Mouse (Mus musculus): ENCODE measurements around the gene Tfcp2l1.

GRCm38 (mm10) chr1:118648015-118648414 is 20.3 kb downstream of the Tfcp2l1 start:
- no peak for TF ChIP-seq ZMIZ1 (IDR thresholded peaks at IDR 0.05; ENCODE audit: low read depth, low read length)
- no peak for TF ChIP-seq MAZ (IDR thresholded peaks at IDR 0.05; ENCODE audit: low read depth, low read length)
- TF ChIP-seq EP300 (IDR thresholded peaks at IDR 0.05; ENCODE audit: low read length), result no peak
- TF ChIP-seq CTCF (conservative IDR thresholded peaks at IDR 0.05 in 1 of 2, IDR thresholded peaks at IDR 0.05 in 1 of 2; ENCODE audit: low read depth in 2 of 2, low read length in 2 of 2), result no peak
- TF ChIP-seq JUN (IDR thresholded peaks at IDR 0.05; ENCODE audit: insufficient read depth, low read depth, low read length), result no peak
- no peak for TF ChIP-seq POLR2A (IDR thresholded peaks at IDR 0.05; ENCODE audit: low read depth, low read length)
- no peak for TF ChIP-seq KAT2A (IDR thresholded peaks at IDR 0.05; ENCODE audit: insufficient replicate concordance, low read length)
- no peak for TF ChIP-seq ZC3H11A (IDR thresholded peaks at IDR 0.05; ENCODE audit: low read depth, low read length)
- TF ChIP-seq IRF4 (IDR thresholded peaks at IDR 0.05; ENCODE audit: low read depth, low read length), result no peak
- TF ChIP-seq MEF2A (IDR thresholded peaks at IDR 0.05; ENCODE audit: borderline replicate concordance, low read depth, low read length), result no peak

Measured in CH12.LX (cell line).